Mouse (Mus musculus) kidney, embryonic 16.5 days (tissue): ENCODE measurements around the gene Gm14137. TPM values are rescaled to one million over a fixed set of nuclear protein-coding genes. Genes with fewer than 3 reads are reported as not detected.

Source experiments
- ATAC-seq: fragments of 200-750 bp; cut with Nextera tagmentation; 2 replicates; pipeline ENCODE4 v1.8.0; 2017; ENCODE audit warnings: moderate TSS enrichment; ENCODE audit not compliant: low FRiP score, low TSS enrichment
- H3K27ac ChIP-seq: fragments of 300-500 bp; sonication (generic); 2 replicates; pipeline ENCODE4 v1.5.1; 2014; ENCODE audit warnings: low read length
- H3K27me3 ChIP-seq: fragments of 300-500 bp; sonication (generic); 2 replicates; pipeline ENCODE4 v1.6.1; 2014; ENCODE audit warnings: low read length, control low read depth, mixed read lengths; ENCODE audit not compliant: insufficient read depth
- H3K36me3 ChIP-seq: fragments of 300-500 bp; sonication (generic); 2 replicates; pipeline ENCODE4 v1.6.1; 2014; ENCODE audit warnings: low read length, control low read depth, mixed read lengths; ENCODE audit not compliant: insufficient read depth
- H3K4me1 ChIP-seq: fragments of 300-500 bp; sonication (generic); 2 replicates; pipeline ENCODE4 v1.6.1; 2014; ENCODE audit warnings: low read length, control low read depth, mixed read lengths; ENCODE audit not compliant: insufficient read depth
- H3K4me2 ChIP-seq: fragments of 300-500 bp; sonication (generic); replicated peaks from 2 replicates; pipeline ENCODE4 v1.6.1; 2014; ENCODE audit warnings: low read depth, low read length
- H3K4me3 ChIP-seq: fragments of 300-500 bp; sonication (generic); 2 replicates; pipeline ENCODE4 v1.5.1; 2014; ENCODE audit warnings: mild to moderate bottlenecking, low read length
- H3K9ac ChIP-seq: fragments of 300-500 bp; sonication (generic); replicated peaks from 2 replicates; pipeline ENCODE4 v1.6.1; 2014; ENCODE audit warnings: low read length
- H3K9me3 ChIP-seq: fragments of 300-500 bp; sonication (generic); 2 replicates; pipeline ENCODE4 v1.6.1; 2016; ENCODE audit warnings: low read length, control low read depth
- WGBS: fragments of 180-500 bp; shearing (Covaris S2); extraction: QIAGEN DNeasy Blood & Tissue Kit; methylation state at CpG from one replicate; pipeline ENCODE4 v1.1.7; 2014; 5-methylcytosine and 5-hydroxymethylcytosine counted together
- polyA plus RNA-seq: library from polyadenylated mRNA; unstranded; fragments of >200 nt; fragmentation: Nextera tagmentation; extraction: Ambion mirVana; gene quantifications from 2 replicates; pipeline ENCODE4 v1.2.1, GENCODE M21; 2015

Gm14137 gene
- polyA plus RNA-seq, 1 experiment from 2014 or later, result 0.56 TPM

- 84% methylated on average over 2 of the region's 2 CpGs for WGBS
- peaks cover 21% of the 10 kb centered on the region; the same call in 1 of the 2 replicates for H3K27me3 ChIP-seq
- peaks cover 42% of the 10 kb centered on the region for H3K4me1 ChIP-seq
- no peak overlapping the region for H3K4me3 ChIP-seq
- no peaks in the 10 kb centered on the region for H3K9me3 ChIP-seq
- no peak overlapping the region for H3K9ac ChIP-seq
- ATAC-seq, result no peak
- H3K36me3 ChIP-seq, result no peaks in the 10 kb centered on the region
- H3K4me2 ChIP-seq, result no peak overlapping the region
- H3K27ac ChIP-seq, result no peak overlapping the region
Observed at GRCm38 (mm10) chr2:119170282-119170681, 4.0 kb upstream of the Gm14137 start.

GRCm38 (mm10) chr2:119171574-119171973, 2.7 kb upstream of the Gm14137 start:
- H3K4me1 ChIP-seq, result peaks cover 42% of the 10 kb centered on the region
- no peaks in the 10 kb centered on the region for H3K9me3 ChIP-seq
- H3K27ac ChIP-seq, result no peak overlapping the region
- no peaks in the 10 kb centered on the region for H3K36me3 ChIP-seq
- no peak overlapping the region for H3K4me2 ChIP-seq
- H3K4me3 ChIP-seq, result no peak overlapping the region
- H3K27me3 ChIP-seq, result peaks cover 13% of the 10 kb centered on the region; the same call in 1 of the 2 replicates
- ATAC-seq, result no peak
- H3K9ac ChIP-seq, result no peak overlapping the region
- WGBS, result 48% methylated on average over 8 of the region's 8 CpGs

GRCm38 (mm10) chr2:119172446-119172845, 1.9 kb upstream of the Gm14137 start:
- Histone ChIP-seq H3K9me3 (no peaks in the 10 kb centered on the region), H3K4me3 (no peak overlapping the region), H3K27me3 (0 out of 2 replicates have a peak, but pooled peaks cover 6% of the 10 kb centered on the region), H3K27ac (peak overlapping the region; percentile 52; the same call in 1 of the 2 replicates), H3K36me3 (no peaks in the 10 kb centered on the region), H3K4me2 (0 out of 2 replicates have a peak overlapping the region, but pooled peaks have one; percentile 20), H3K4me1 (peaks cover 35% of the 10 kb centered on the region), H3K9ac (no peak overlapping the region)
- ATAC-seq, result no peak
- WGBS, result 86% methylated on average over 7 of the region's 7 CpGs

- H3K4me2 ChIP-seq, result peak overlapping the region; percentile 20; the same call in 1 of the 2 replicates
- H3K27ac ChIP-seq, result peak overlapping the region; percentile 52; the same call in 1 of the 2 replicates
- peak; percentile 67 for ATAC-seq
- H3K4me1 ChIP-seq, result peaks cover 32% of the 10 kb centered on the region
- H3K27me3 ChIP-seq, result 0 out of 2 replicates have a peak, but pooled peaks cover 2% of the 10 kb centered on the region
- no peaks in the 10 kb centered on the region for H3K9me3 ChIP-seq
- H3K4me3 ChIP-seq, result no peak overlapping the region
- no peaks in the 10 kb centered on the region for H3K36me3 ChIP-seq
- no peak overlapping the region for H3K9ac ChIP-seq
- 7% methylated on average over 13 of the region's 13 CpGs for WGBS
Observed at GRCm38 (mm10) chr2:119172862-119173576, 1.3 kb upstream of the Gm14137 start.

- no peak for ATAC-seq
- no peak overlapping the region; the same call in 1 of the 2 replicates for H3K27ac ChIP-seq
- 50% methylated on average over 14 of the region's 14 CpGs for WGBS
- H3K4me2 ChIP-seq, result no peak overlapping the region
- H3K4me3 ChIP-seq, result no peak overlapping the region
- peak overlapping the region; percentile 36; the same call in 1 of the 2 replicates for H3K9ac ChIP-seq
- peaks cover 31% of the 10 kb centered on the region for H3K4me1 ChIP-seq
- no peaks in the 10 kb centered on the region for H3K9me3 ChIP-seq
- H3K27me3 ChIP-seq, result no peaks in the 10 kb centered on the region
- H3K36me3 ChIP-seq, result peaks cover 9% of the 10 kb centered on the region; the same call in 1 of the 2 replicates
Observed at GRCm38 (mm10) chr2:119174866-119175265, 557 bp downstream of the Gm14137 start.

- H3K9ac ChIP-seq, result no peak overlapping the region; the same call in 1 of the 2 replicates
- H3K9me3 ChIP-seq, result no peaks in the 10 kb centered on the region
- no peak overlapping the region for H3K4me2 ChIP-seq
- H3K4me3 ChIP-seq, result no peak overlapping the region
- ATAC-seq, result no peak
- H3K27ac ChIP-seq, result no peak overlapping the region; the same call in 1 of the 2 replicates
- peaks cover 16% of the 10 kb centered on the region; the same call in 1 of the 2 replicates for H3K36me3 ChIP-seq
- 59% methylated on average over 6 of the region's 6 CpGs for WGBS
- peaks cover 31% of the 10 kb centered on the region for H3K4me1 ChIP-seq
- no peaks in the 10 kb centered on the region for H3K27me3 ChIP-seq
Observed at GRCm38 (mm10) chr2:119175614-119176013, 1.3 kb downstream of the Gm14137 start.

GRCm38 (mm10) chr2:119176761-119177160, 2.5 kb downstream of the Gm14137 start:
- peaks cover 31% of the 10 kb centered on the region for H3K4me1 ChIP-seq
- no peaks in the 10 kb centered on the region for H3K27me3 ChIP-seq
- no peak overlapping the region for H3K4me3 ChIP-seq
- H3K36me3 ChIP-seq, result peaks cover 20% of the 10 kb centered on the region; the same call in 1 of the 2 replicates
- H3K9me3 ChIP-seq, result no peaks in the 10 kb centered on the region
- no peak overlapping the region for H3K27ac ChIP-seq
- H3K4me2 ChIP-seq, result no peak overlapping the region
- WGBS, result 63% methylated on average over 3 of the region's 3 CpGs
- H3K9ac ChIP-seq, result no peak overlapping the region
- no peak for ATAC-seq

GRCm38 (mm10) chr2:119177384-119177939, 3.2 kb downstream of the Gm14137 start:
- Histone ChIP-seq H3K4me1 (peaks cover 29% of the 10 kb centered on the region), H3K4me3 (no peak overlapping the region), H3K4me2 (no peak overlapping the region), H3K36me3 (peaks cover 20% of the 10 kb centered on the region; the same call in 1 of the 2 replicates), H3K9me3 (no peaks in the 10 kb centered on the region), H3K27ac (no peak overlapping the region), H3K27me3 (no peaks in the 10 kb centered on the region), H3K9ac (no peak overlapping the region)
- WGBS, result 88% methylated on average over 5 of the region's 5 CpGs
- no peak for ATAC-seq

GRCm38 (mm10) chr2:119182914-119183313, 8.6 kb downstream of the Gm14137 start:
- Histone ChIP-seq H3K27ac (no peak overlapping the region), H3K4me3 (no peak overlapping the region), H3K36me3 (peaks cover 26% of the 10 kb centered on the region; the same call in 1 of the 2 replicates), H3K9me3 (no peaks in the 10 kb centered on the region), H3K27me3 (no peaks in the 10 kb centered on the region), H3K4me1 (no peaks in the 10 kb centered on the region), H3K4me2 (no peak overlapping the region), H3K9ac (no peak overlapping the region)
- ATAC-seq, result no peak
- WGBS, result 85% methylated on average over 7 of the region's 7 CpGs
